Mouse (Mus musculus): Measurements from ENCODE around the gene Elp4.

GRCm38 (mm10) chr2:105670731-105671095 lies 233.7 kb downstream of the Elp4 start:
- TF ChIP-seq CTCF (IDR thresholded peaks at IDR 0.05; ENCODE audit: borderline replicate concordance, insufficient read depth, low read length) (no peak), POLR2A (IDR thresholded peaks at IDR 0.05; ENCODE audit: low read depth, low read length) (no peak)

Data from embryonic fibroblast, embryonic 13.5 days (primary cell).